Mouse (Mus musculus) liver, embryonic 12.5 days (tissue): ENCODE measurements around the gene Pecr. TPM values are rescaled to one million over a fixed set of nuclear protein-coding genes. Genes with fewer than 3 reads are reported as not detected.

Source experiments
- ATAC-seq: fragments of 200-750 bp; cut with Nextera tagmentation; 2 replicates; pipeline ENCODE4 v1.8.0; 2017; ENCODE audit warnings: moderate number of reproducible peaks, mild to moderate bottlenecking, moderate library complexity
- H3K27ac ChIP-seq: fragments of 300-500 bp; sonication (generic); 2 replicates; pipeline ENCODE4 v1.5.1; 2016; ENCODE audit warnings: mild to moderate bottlenecking
- H3K27me3 ChIP-seq: fragments of 300-500 bp; sonication (generic); replicated peaks from 2 replicates; pipeline ENCODE4 v1.6.1; 2016; ENCODE audit warnings: mild to moderate bottlenecking, moderate library complexity
- H3K36me3 ChIP-seq: fragments of 300-500 bp; sonication (generic); 2 replicates; pipeline ENCODE4 v1.6.1; 2016; ENCODE audit warnings: mild to moderate bottlenecking, moderate library complexity
- H3K4me1 ChIP-seq: fragments of 300-500 bp; sonication (generic); 2 replicates; pipeline ENCODE4 v1.6.1; 2016
- H3K4me2 ChIP-seq: fragments of 300-500 bp; sonication (generic); 2 replicates; pipeline ENCODE4 v1.6.1; 2016; ENCODE audit warnings: mild to moderate bottlenecking, moderate library complexity
- H3K4me3 ChIP-seq: fragments of 300-500 bp; sonication (generic); 2 replicates; pipeline ENCODE4 v1.5.1; 2016; ENCODE audit warnings: mild to moderate bottlenecking, moderate library complexity
- H3K9ac ChIP-seq: fragments of 300-500 bp; sonication (generic); 2 replicates; pipeline ENCODE4 v1.6.1; 2016; ENCODE audit warnings: mild to moderate bottlenecking, moderate library complexity
- H3K9me3 ChIP-seq: fragments of 300-500 bp; sonication (generic); replicated peaks from 2 replicates; pipeline ENCODE4 v1.6.1; 2016; ENCODE audit warnings: mild to moderate bottlenecking, moderate library complexity
- WGBS: fragments of 180-500 bp; shearing (Covaris S2); methylation state at CpG from one replicate; pipeline ENCODE4 v1.1.7; 2016; ENCODE audit not compliant: insufficient replicate concordance; 5-methylcytosine and 5-hydroxymethylcytosine counted together
- polyA plus RNA-seq: library from polyadenylated mRNA; unstranded; fragments of >200 nt; fragmentation: Nextera tagmentation; extraction: Ambion mirVana; gene quantifications from 2 replicates; pipeline ENCODE4 v1.2.1, GENCODE M21; 2016

Gene Pecr
- polyA plus RNA-seq, 1 experiment from 2014 or later: 34.4 TPM

DNA sequence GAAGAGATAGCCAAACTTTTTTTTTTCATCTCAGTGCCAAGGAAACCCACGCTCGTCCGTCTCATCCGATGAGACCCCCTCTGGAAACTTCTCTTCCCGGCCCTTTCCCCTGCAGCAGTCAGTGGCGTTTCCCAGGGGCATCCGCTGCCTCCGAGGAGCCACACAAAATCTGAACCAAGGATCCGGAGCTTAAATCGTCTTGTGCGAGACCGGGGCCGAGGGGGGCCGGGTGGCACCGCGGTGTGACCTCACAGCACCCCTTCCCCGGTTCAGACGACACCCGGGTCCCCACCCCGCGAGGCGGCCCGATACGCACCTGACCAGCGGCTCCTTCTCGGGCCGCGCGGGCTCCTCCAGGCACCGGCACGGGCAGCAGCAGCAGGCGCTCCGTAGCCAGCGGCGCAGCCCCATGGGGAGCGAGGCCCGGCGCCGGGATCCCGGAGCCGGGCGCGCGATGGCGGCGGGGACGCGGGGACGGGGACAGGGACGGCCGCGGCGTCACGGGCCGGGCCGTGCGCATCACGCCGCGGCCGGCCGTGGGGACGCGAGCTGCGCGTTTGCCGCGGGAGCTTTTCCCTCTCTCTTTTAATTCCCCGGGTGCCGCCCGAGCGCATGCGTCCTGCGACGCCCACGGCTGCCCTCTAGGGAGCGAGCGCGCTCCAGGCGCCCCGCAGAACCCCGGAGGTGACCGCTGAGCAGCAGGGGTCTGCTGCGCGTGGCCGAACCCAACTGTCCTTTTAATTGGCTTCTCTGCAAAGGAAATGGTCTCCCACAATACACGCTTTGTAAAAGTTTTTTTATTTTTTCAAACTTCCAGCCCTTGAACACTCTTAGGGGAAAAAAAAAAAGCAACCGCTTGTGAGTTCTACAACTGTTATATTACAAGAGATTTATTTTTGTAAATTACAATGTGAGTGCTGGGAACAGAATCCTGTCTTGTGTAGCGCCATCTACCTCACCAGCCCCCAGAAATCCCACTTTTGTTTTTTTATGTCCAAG, 72.1 kb downstream of the Pecr start, which contains the start of gene Mreg:
TSS of gene Mreg (minus strand) at position 607 of the 999 bp plus-strand sequence.
- Histone ChIP-seq H3K9ac (peak within 1 kb of the TSS; percentile 65), H3K4me1 (0 out of 2 replicates have a peak, but pooled peaks cover 8% of the 10 kb centered on the region), H3K4me2 (peak within 1 kb of the TSS; percentile 88), H3K36me3 (no peaks in the 10 kb centered on the region), H3K4me3 (peak within 1 kb of the TSS; percentile 65), H3K27ac (0 out of 2 replicates have a peak within 1 kb of the TSS, but pooled peaks have one; percentile 36), H3K9me3 (no peaks in the 10 kb centered on the region), H3K27me3 (peaks cover 38% of the 10 kb centered on the region)
- under 1% methylated on average over 88 of the region's 89 CpGs for WGBS
- ATAC-seq: peak; percentile 46; the same call in 1 of the 2 replicates

- Histone ChIP-seq H3K27ac (no peak overlapping the region), H3K9me3 (no peaks in the 10 kb centered on the region), H3K27me3 (peaks cover 38% of the 10 kb centered on the region), H3K9ac (no peak overlapping the region), H3K4me1 (0 out of 2 replicates have a peak, but pooled peaks cover 8% of the 10 kb centered on the region), H3K4me3 (peak overlapping the region; percentile 65), H3K36me3 (no peaks in the 10 kb centered on the region), H3K4me2 (peak overlapping the region; percentile 88)
- ATAC-seq: 0 out of 2 replicates have a peak, but pooled peaks have one; percentile 34
- WGBS: 22% methylated on average over 17 of the region's 17 CpGs
Observed at GRCm38 (mm10) chr1:72210803-72211679, 73.1 kb downstream of the Pecr start.

Other genes starting within 250 kb of the Pecr start
- 5.2 and 5.8 TPM in 2 replicates for gene Mreg, start 72.0 kb downstream of the Pecr start, polyA plus RNA-seq
- gene Tmem169, start 55 bp upstream of the Pecr start, polyA plus RNA-seq: 0.49 and 0.62 TPM in 2 replicates
- gene Xrcc5, start 23.1 kb upstream of the Pecr start, polyA plus RNA-seq: 25.7 and 27.9 TPM in 2 replicates